Mouse (Mus musculus): Measurements from ENCODE around the gene 1700057G04Rik. TPM values are rescaled to one million over a fixed set of nuclear protein-coding genes. Genes with fewer than 3 reads are reported as not detected.
A peak's percentile ranks its signal among the peaks of the same experiment; 100 is the strongest.

Gene 1700057G04Rik
- polyA plus RNA-seq, 1 experiment from 2014 or later: not detected

- ATAC-seq: no peak
- no peaks in the 10 kb centered on the region for H3K4me1 ChIP-seq (ENCODE audit: insufficient read depth)
- H3K4me3 ChIP-seq (ENCODE audit: low read depth, low read length): no peak overlapping the region
- H3K9ac ChIP-seq (replicated peaks): no peak overlapping the region
- no peaks in the 10 kb centered on the region for H3K36me3 ChIP-seq (replicated peaks; ENCODE audit: insufficient read depth, low read length)
- no peak overlapping the region for H3K27ac ChIP-seq (ENCODE audit: low read depth)
- TF ChIP-seq CTCF (IDR thresholded peaks at IDR 0.05; ENCODE audit: low read depth) (no peak), EP300 (IDR thresholded peaks at IDR 0.05; ENCODE audit: low read depth) (no peak)
- H3K9me3 ChIP-seq (ENCODE audit: low read length): no peaks in the 10 kb centered on the region
- no peak for DNase-seq
- no peaks in the 10 kb centered on the region for H3K27me3 ChIP-seq (ENCODE audit: insufficient read depth, low read length)
- 67% methylated on average over 3 of the region's 3 CpGs for WGBS (ENCODE audit: insufficient replicate concordance)
- H3K4me2 ChIP-seq (ENCODE audit: low read depth, low read length): no peak overlapping the region
Observed at GRCm38 (mm10) chr9:92353306-92353705, 44.1 kb downstream of the 1700057G04Rik start.

GRCm38 (mm10) chr9:92360691-92361310, 51.6 kb downstream of the 1700057G04Rik start:
- TF ChIP-seq CTCF (IDR thresholded peaks at IDR 0.05; ENCODE audit: low read depth) (no peak), EP300 (IDR thresholded peaks at IDR 0.05; ENCODE audit: low read depth) (no peak)
- ATAC-seq: no peak

GRCm38 (mm10) chr9:92363478-92363877, 54.3 kb downstream of the 1700057G04Rik start:
- no peak for DNase-seq
- no peak overlapping the region for H3K4me2 ChIP-seq (ENCODE audit: low read depth, low read length)
- ATAC-seq: no peak
- no peak overlapping the region for H3K27ac ChIP-seq (ENCODE audit: low read depth)
- no peaks in the 10 kb centered on the region for H3K36me3 ChIP-seq (replicated peaks; ENCODE audit: insufficient read depth, low read length)
- no peak for TF ChIP-seq CTCF (IDR thresholded peaks at IDR 0.05; ENCODE audit: low read depth)
- TF ChIP-seq EP300 (IDR thresholded peaks at IDR 0.05; ENCODE audit: low read depth): no peak
- H3K9me3 ChIP-seq (ENCODE audit: low read length): no peaks in the 10 kb centered on the region
- no peaks in the 10 kb centered on the region for H3K4me1 ChIP-seq (ENCODE audit: insufficient read depth)
- 74% methylated on average over 2 of the region's 2 CpGs for WGBS (ENCODE audit: insufficient replicate concordance)
- no peaks in the 10 kb centered on the region for H3K27me3 ChIP-seq (ENCODE audit: insufficient read depth, low read length)
- H3K9ac ChIP-seq (replicated peaks): no peak overlapping the region
- no peak overlapping the region for H3K4me3 ChIP-seq (ENCODE audit: low read depth, low read length)

More at GRCm38 (mm10) chr9:92360691-92361310, 51.6 kb downstream of the 1700057G04Rik start:
- no peak overlapping the region for H3K27ac ChIP-seq (ENCODE audit: low read depth)
- WGBS (ENCODE audit: insufficient replicate concordance): 82% methylated on average over 1 of the region's 1 CpGs
- H3K27me3 ChIP-seq (ENCODE audit: insufficient read depth, low read length): no peaks in the 10 kb centered on the region
- no peak overlapping the region for H3K4me3 ChIP-seq (ENCODE audit: low read depth, low read length)
- H3K4me1 ChIP-seq (ENCODE audit: insufficient read depth): no peaks in the 10 kb centered on the region
- DNase-seq: no peak
- no peaks in the 10 kb centered on the region for H3K9me3 ChIP-seq (ENCODE audit: low read length)
- no peak overlapping the region for H3K9ac ChIP-seq (replicated peaks)
- H3K36me3 ChIP-seq (replicated peaks; ENCODE audit: insufficient read depth, low read length): no peaks in the 10 kb centered on the region
- H3K4me2 ChIP-seq (ENCODE audit: low read depth, low read length): no peak overlapping the region

- no peak overlapping the region for H3K4me2 ChIP-seq (ENCODE audit: low read depth, low read length)
- no peak for TF ChIP-seq EP300 (IDR thresholded peaks at IDR 0.05; ENCODE audit: low read depth)
- TF ChIP-seq CTCF (IDR thresholded peaks at IDR 0.05; ENCODE audit: low read depth): no peak
- ATAC-seq: no peak
- H3K4me1 ChIP-seq (ENCODE audit: insufficient read depth): no peaks in the 10 kb centered on the region
- no peak overlapping the region for H3K9ac ChIP-seq (replicated peaks)
- no peak overlapping the region for H3K27ac ChIP-seq (ENCODE audit: low read depth)
- no peaks in the 10 kb centered on the region for H3K9me3 ChIP-seq (ENCODE audit: low read length)
- no peaks in the 10 kb centered on the region for H3K27me3 ChIP-seq (ENCODE audit: insufficient read depth, low read length)
- no peak for DNase-seq
- no peak overlapping the region for H3K4me3 ChIP-seq (ENCODE audit: low read depth, low read length)
- no peaks in the 10 kb centered on the region for H3K36me3 ChIP-seq (replicated peaks; ENCODE audit: insufficient read depth, low read length)
Observed at GRCm38 (mm10) chr9:92368920-92369319, 59.7 kb downstream of the 1700057G04Rik start.

GRCm38 (mm10) chr9:92373896-92374295, 64.7 kb downstream of the 1700057G04Rik start:
- TF ChIP-seq CTCF (IDR thresholded peaks at IDR 0.05; ENCODE audit: low read depth): no peak
- TF ChIP-seq EP300 (IDR thresholded peaks at IDR 0.05; ENCODE audit: low read depth): no peak
- 50% methylated on average over 4 of the region's 4 CpGs for WGBS (ENCODE audit: insufficient replicate concordance)
- Histone ChIP-seq H3K9me3 (ENCODE audit: low read length) (no peaks in the 10 kb centered on the region), H3K27ac (ENCODE audit: low read depth) (no peak overlapping the region), H3K9ac (replicated peaks) (no peak overlapping the region), H3K4me1 (ENCODE audit: insufficient read depth) (0 out of 2 replicates have a peak, but pooled peaks cover 2% of the 10 kb centered on the region), H3K27me3 (ENCODE audit: insufficient read depth, low read length) (no peaks in the 10 kb centered on the region), H3K36me3 (replicated peaks; ENCODE audit: insufficient read depth, low read length) (no peaks in the 10 kb centered on the region), H3K4me3 (ENCODE audit: low read depth, low read length) (no peak overlapping the region), H3K4me2 (ENCODE audit: low read depth, low read length) (no peak overlapping the region)
- no peak for ATAC-seq
- no peak for DNase-seq

GRCm38 (mm10) chr9:92374705-92375199, 65.6 kb downstream of the 1700057G04Rik start:
- WGBS (ENCODE audit: insufficient replicate concordance): 27% methylated on average over 7 of the region's 7 CpGs
- DNase-seq: no peak
- H3K27ac ChIP-seq (ENCODE audit: low read depth): no peak overlapping the region

More at GRCm38 (mm10) chr9:92374705-92375199, 65.6 kb downstream of the 1700057G04Rik start:
- Histone ChIP-seq H3K9me3 (ENCODE audit: low read length) (no peaks in the 10 kb centered on the region), H3K4me1 (ENCODE audit: insufficient read depth) (0 out of 2 replicates have a peak, but pooled peaks cover 2% of the 10 kb centered on the region), H3K27me3 (ENCODE audit: insufficient read depth, low read length) (no peaks in the 10 kb centered on the region), H3K36me3 (replicated peaks; ENCODE audit: insufficient read depth, low read length) (no peaks in the 10 kb centered on the region), H3K4me3 (ENCODE audit: low read depth, low read length) (no peak overlapping the region), H3K4me2 (ENCODE audit: low read depth, low read length) (no peak overlapping the region), H3K9ac (replicated peaks) (no peak overlapping the region)
- peak; percentile 53 for ATAC-seq
- TF ChIP-seq EP300 (IDR thresholded peaks at IDR 0.05; ENCODE audit: low read depth) (no peak), CTCF (IDR thresholded peaks at IDR 0.05; ENCODE audit: low read depth) (no peak)

Measured in liver, postnatal 0 days (tissue).